Mouse (Mus musculus): ENCODE data around the gene Stoml3.

DNA sequence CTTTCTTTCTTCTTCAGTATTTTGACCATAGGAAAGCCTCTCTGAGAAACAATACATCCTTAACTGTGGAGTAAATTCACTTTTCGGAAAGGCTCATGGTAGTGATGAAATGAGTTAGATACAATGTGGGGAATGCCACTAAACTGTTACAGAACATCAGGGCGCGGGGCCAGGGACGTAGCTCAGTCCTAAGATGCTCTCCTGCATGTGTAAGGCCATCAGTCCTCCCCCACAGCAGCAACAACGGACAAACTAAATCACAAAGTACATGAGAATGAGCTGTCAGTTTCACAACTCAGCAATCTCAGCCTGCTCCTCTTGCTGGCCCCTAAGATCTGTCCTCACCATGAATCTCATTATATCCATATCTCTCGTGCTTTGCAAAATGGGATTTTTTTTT lies 33.9 kb upstream of the Stoml3 start:
- TF ChIP-seq EP300 (IDR thresholded peaks at IDR 0.05; ENCODE audit: low read length) (no peak), SIN3A (IDR thresholded peaks at IDR 0.05; ENCODE audit: low read length) (no peak), CHD2 (IDR thresholded peaks at IDR 0.05; ENCODE audit: low read length) (no peak), ZMIZ1 (IDR thresholded peaks at IDR 0.05; ENCODE audit: low read depth, low read length) (no peak), CTCF (conservative IDR thresholded peaks at IDR 0.05 in 1 of 2, IDR thresholded peaks at IDR 0.05 in 1 of 2; ENCODE audit: low read depth in 2 of 2, low read length in 2 of 2) (no peak), NELFE (IDR thresholded peaks at IDR 0.05; ENCODE audit: low read depth, low read length) (no peak), JUND (conservative IDR thresholded peaks at IDR 0.05; ENCODE audit: low read depth, low read length) (no peak), RAD21 (IDR thresholded peaks at IDR 0.05; ENCODE audit: low read depth, low read length) (no peak), NRF1 (IDR thresholded peaks at IDR 0.05; ENCODE audit: low read depth, low read length) (no peak), UBTF (IDR thresholded peaks at IDR 0.05; ENCODE audit: low read depth, low read length) (no peak)

Data from CH12.LX (cell line).